Mouse (Mus musculus): ENCODE results near the gene Nbeal2.

Gene Nbeal2

GRCm38 (mm10) chr9:110645219-110645618 is 8.7 kb downstream of the Nbeal2 start:
- DNase-seq (ENCODE audit: low spot score in 2 of 2) = no peak

GRCm38 (mm10) chr9:110644295-110644694 is 9.7 kb downstream of the Nbeal2 start:
- DNase-seq (ENCODE audit: low spot score in 2 of 2) = no peak

GRCm38 (mm10) chr9:110643787-110644186 is 10.2 kb downstream of the Nbeal2 start:
- DNase-seq (ENCODE audit: low spot score in 2 of 2) = no peak

GRCm38 (mm10) chr9:110642812-110643524 is 11.0 kb downstream of the Nbeal2 start:
- DNase-seq (ENCODE audit: low spot score in 2 of 2) = no peak

DNA sequence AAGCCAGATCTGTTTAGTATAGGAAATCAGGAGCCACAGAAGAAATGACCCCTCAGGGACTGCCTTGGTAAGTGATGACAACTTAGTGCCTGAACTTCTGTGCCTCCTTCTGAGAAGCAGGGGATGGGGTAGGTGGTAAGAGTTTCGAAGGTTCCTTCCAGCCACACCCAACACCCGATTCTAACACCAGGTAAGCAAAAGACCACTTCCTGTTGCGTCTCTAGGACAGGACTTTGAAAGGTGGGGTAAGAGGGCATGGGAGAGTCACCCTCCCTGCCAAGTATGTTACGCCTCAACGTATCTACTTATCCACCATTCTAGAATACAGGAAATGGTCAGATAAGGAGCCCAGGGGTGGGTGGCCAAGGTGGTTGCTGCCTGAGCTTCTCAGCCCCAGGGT is 13.0 kb downstream of the Nbeal2 start:
- no peak for DNase-seq (ENCODE audit: low spot score in 2 of 2)

DNA sequence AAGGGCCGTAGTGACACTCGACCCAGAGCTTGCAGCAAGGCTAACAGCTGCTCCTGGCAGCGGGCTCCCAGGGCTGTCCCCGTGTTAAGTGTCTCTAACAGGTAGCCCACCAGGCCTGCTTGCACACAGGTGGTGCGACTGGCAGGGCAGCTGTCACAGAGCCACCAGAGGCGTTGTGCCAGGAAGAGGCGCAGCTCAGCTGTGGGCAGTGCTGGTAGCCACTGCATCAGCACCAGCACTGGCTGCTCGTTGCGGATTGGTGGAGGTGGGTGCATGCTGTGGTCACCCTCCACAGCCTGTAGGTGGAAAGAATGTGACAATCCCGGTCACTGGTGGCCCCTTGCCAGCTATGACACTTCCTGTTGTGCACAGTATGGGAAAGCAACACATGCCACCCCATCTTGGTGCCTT is 15.3 kb downstream of the Nbeal2 start:
- no peak for DNase-seq (ENCODE audit: low spot score in 2 of 2)

DNA sequence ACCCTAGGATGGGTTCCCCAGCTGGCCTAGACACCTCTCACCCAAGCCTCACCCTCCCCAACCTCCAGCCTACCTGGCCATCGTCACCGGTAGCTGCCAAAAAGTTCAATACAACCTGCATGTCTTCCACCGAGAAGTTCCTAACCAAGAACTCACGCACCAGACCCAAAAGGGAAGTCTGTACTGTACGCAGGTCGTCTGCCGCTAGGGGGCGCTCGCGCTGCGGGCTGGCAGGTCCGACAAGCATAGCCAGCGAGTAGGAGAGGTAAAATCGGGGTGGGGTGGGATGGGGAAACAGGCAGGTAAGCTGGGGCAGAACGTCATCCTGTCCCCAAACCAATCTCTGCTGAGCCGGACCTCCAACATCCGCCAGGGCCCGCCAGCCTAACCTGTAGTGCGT is 18.7 kb downstream of the Nbeal2 start:
- DNase-seq (ENCODE audit: low spot score in 2 of 2) = peak; percentile 73 to 85

DNA sequence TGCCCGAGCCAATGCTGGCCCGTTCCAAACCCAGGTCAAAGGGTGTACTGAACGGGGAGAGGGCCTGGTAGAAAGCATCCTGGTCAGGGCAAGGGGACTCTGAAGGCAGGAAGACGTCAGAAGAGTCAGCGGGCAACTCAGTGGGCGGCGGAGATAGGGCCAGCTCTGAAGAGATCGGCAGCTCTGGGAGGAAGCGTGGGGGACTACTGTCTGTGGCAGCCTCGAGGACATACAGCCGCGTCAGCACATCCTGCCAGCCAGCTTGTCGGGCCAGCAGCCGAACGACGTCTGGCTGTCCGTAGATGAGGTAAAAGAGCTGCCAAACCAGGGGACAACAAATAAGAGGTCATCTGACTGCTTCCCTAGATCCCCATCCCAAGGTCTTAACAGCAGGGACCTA is 20.1 kb downstream of the Nbeal2 start:
- no peak for DNase-seq (ENCODE audit: low spot score in 2 of 2)

GRCm38 (mm10) chr9:110632671-110633070 is 21.3 kb downstream of the Nbeal2 start:
- DNase-seq (ENCODE audit: low spot score in 2 of 2) = no peak

DNA sequence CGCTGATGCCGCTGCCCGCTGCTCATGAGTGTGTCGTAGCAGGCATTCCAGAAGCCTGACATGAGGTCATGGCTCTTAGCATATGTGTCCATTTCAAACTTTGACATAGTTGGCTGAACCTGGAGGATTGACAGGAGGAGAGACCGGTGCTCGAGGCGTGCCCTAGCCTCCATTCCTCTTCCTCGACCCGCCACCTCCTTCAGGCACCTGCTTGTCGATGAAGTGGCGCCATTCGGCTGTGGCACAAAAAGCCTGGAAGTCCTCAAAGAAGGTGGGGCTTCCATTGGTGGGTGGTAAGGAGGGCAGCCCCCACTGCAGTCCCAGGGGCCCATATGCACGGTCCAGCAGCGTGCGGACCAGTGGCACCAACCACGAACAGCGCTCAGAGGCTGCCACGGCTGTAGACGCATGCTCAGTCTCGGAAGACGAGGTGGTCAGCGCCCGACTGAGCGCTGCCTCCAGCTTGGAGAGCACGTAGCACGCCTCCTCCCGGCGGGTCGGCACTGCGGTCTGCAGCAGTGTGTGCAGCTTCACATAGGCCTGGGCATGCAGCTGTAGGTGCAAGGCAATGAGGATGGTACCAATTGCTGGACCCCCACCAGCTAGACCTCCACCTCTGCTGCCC is 22.2 kb downstream of the Nbeal2 start:
- no peak for DNase-seq (ENCODE audit: low spot score in 2 of 2)

DNA sequence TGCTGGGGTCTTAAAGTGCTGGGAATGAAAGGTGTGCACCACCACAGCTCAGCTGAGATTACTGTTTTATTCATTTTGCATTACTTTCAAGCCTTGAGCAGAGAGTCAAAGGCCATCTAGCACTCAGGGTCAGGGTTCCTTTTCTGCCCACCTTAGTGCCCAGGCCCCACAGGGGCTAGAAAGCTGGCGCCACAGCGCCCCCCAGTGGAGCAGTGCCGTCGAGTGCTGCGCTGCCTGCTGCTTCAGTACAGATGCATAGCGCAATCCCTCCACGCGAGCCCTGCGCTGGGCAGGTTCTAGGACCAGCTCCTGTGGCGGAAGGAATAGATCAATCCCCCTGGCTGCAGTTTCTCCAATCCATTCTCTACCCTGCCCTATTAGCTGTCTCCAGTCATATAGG is 22.8 kb downstream of the Nbeal2 start:
- no peak for DNase-seq (ENCODE audit: low spot score in 2 of 2)

GRCm38 (mm10) chr9:110630171-110630570 is 23.8 kb downstream of the Nbeal2 start:
- DNase-seq (ENCODE audit: low spot score in 2 of 2) = no peak

DNA sequence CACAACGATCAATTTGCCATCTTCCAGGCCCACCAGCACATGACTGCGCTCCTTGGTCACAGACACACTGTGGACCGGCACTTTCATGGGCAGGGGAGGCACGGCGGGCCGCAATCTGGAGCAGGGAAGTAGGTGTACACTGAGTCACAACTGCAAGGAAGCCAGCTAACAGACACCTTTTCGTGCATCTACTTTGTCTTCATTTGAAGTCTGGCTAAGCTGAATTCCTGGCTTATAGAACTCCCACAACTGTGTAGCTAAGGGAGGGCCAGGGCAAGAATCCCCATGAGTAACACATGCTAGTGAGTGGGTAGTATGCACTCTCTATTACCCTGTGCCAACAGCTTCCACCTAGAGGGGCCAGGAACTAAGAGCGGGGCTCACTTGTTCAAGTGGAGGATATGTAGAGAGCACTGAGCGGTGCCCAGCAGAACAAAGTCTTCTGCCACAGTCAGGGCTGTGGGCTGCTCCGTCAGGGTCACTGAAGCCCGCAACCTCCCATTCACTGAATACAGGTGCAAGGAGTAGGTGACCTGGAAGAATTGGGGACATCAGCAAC is 28.5 kb downstream of the Nbeal2 start:
- DNase-seq (ENCODE audit: low spot score in 2 of 2) = no peak

DNA sequence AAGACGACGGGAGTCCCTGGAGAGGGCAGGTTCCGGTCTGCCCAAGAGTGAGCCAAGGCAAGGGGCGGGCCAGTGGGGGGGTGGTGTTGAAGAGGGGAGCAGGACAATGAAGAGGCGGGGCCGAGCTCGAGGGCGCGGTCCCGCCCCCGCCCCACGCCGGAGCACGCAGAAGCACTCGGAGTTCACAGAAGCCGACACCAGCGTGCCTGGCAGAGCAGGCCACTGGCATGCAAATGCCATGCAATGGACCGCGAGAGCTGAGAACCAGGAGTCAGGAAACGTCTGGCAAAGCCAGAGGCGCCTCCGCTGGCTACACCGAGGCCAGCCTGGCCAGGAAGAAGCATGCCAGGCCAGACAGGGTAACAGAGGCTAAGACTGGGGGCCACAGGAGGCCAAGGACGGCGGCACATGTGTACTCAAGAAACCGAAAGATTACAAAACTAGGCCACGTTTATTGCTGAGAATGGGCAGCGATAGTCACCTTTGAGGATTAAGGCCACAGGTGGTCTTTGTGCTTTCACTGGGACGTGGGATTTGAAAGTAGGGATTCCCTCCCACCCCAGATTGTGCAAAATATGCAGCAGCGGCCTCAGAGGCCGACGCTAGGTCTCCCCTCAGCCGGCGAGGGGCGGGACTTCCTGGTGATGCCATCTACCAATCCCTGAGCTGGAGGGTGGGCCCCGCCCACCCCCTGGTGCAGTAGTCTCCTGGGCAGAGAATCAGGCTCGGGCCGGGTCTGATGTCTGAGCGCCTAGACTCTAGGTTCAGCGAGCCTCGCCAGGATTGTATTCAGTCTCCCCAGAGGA is 29.4 kb downstream of the Nbeal2 start, which contains the start of gene Nradd:
TSS of gene Nradd (minus strand) at position 92 of the 806 bp plus-strand sequence.
- DNase-seq (ENCODE audit: low spot score in 2 of 2) = peak; percentile 62 to 74

GRCm38 (mm10) chr9:110623416-110624195 is 30.4 kb downstream of the Nbeal2 start:
- no peak for DNase-seq (ENCODE audit: low spot score in 2 of 2)

- no peak for DNase-seq (ENCODE audit: low spot score in 2 of 2)
These were observed 31.2 kb downstream of the Nbeal2 start for GRCm38 (mm10) chr9:110622621-110623219.

GRCm38 (mm10) chr9:110620685-110621084 is 33.3 kb downstream of the Nbeal2 start:
- DNase-seq (ENCODE audit: low spot score in 2 of 2) = no peak

GRCm38 (mm10) chr9:110620180-110620579 is 33.8 kb downstream of the Nbeal2 start:
- DNase-seq (ENCODE audit: low spot score in 2 of 2) = no peak

DNA sequence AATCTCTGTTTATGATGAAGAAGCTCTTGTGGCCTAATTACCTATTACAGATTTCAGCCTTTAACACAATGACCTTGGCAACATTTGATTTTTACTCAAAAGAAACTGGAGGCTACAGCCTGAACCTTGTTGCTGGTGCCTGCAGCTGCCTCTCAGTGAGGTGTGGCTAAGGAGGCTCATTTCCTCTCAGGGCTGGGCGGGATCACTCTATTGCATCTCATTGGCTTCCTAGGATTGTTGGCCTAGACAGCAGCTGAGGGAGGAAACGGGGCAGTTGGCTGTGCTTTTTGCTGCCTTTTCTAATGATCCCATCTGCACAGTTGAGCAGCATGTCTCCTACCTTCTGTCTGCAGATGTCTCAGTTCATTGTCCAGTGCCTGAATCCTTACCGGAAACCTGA is 36.9 kb downstream of the Nbeal2 start:
- no peak for DNase-seq (ENCODE audit: low spot score in 2 of 2)

DNA sequence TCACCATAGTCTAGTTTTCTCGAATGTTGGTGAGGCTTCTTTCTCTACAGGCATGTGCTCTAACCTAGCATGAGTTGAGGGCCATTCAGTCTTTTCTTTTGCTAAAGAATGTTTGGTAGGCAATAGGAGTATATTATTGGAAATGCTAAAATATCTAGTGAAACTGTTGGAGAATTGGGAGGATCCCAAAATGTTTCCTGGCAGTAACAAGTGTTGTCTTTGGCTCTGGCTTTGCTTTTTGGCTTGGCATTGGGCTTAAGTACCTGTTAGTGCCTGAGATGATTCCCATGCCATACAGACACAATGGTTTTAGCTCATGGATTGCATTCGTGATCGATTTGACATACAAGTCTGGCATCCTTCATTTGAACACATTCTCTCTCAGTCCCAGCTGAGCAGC is 42.5 kb downstream of the Nbeal2 start:
- no peak for DNase-seq (ENCODE audit: low spot score in 2 of 2)

DNA sequence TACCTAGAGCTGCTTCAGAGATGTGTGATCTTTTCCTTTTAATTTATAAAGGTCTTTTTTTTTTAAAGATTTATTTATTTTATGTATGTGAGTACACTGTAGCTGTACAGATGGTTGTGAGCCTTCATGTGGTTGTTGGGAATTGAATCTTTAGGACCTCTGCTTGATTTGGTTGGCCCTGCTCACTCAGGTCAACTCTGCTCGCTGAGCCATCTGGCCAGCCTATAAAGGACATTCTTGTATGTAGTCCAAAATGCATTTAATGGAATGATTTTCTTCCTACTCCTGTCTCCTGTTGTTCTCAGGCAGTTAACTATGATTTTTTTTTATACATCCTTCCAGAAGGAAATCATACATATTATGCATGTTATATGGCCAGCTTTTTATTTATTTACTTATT is 70.4 kb downstream of the Nbeal2 start:
- no peak for DNase-seq (ENCODE audit: low spot score in 2 of 2)
